Mouse (Mus musculus): Measurements from ENCODE around the gene Esrrg. TPM values are rescaled to one million over a fixed set of nuclear protein-coding genes. Genes with fewer than 3 reads are reported as not detected.

The Esrrg gene
- polyA plus RNA-seq, 1 experiment: 2.7 TPM

GRCm38 (mm10) chr1:188260259-188261107, 651.9 kb downstream of the Esrrg start:
- no peak for DNase-seq (ENCODE audit: low read depth)

GRCm38 (mm10) chr1:188261903-188262682, 653.5 kb downstream of the Esrrg start, which contains the start of gene Ush2a:
Ush2a (plus strand) TSS chr1:188262023.
- no peak for DNase-seq (ENCODE audit: low read depth)
